32 mouse cellular contexts compared by ENCODE assay signal in the genomic region with DNA sequence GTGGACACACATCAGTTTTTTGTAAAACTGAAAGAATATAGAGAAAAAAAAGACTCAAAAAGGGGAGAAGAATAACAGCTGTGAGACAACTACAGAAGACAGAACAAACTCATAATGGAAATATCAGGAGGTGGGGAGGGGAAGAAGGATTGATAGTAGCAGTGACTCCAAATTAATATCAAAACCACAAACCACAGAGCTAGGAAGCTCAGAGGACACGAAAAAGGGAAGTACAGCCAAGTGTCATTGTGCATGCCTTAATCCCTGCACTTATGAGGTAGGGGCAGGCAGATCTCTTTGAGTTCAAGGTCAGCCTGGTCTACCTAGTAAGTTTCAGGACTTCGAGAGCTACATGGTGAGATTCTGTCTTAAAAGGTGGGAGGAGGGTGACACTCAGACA. TPM values are rescaled to one million over a fixed set of nuclear protein-coding genes. Genes with fewer than 3 reads are reported as not detected.
DNase-seq lines count a peak whose midpoint lies in the region; ATAC-seq and TF ChIP-seq lines count a peak whose summit lies in the region.
"Had no signal": no experiment of that assay in that cellular context is flagged by ENCODE, and none has a peak within 500 bp of the region (broad histone marks: within the 10 kb centered on the region; RNA-seq: fewer than 3 reads in every experiment).

No protein-coding gene starts in this region.

- no peak for DNase-seq in heart, postnatal 0 days (ENCODE audit: low spot score)
- no peak for DNase-seq in heart, adult 8-10 months (ENCODE audit: low spot score)
- no peak for DNase-seq in G1E (ENCODE audit: low spot score)
- peak; percentile 58 for DNase-seq in splenic B cell, adult 2 months (ENCODE audit: low read depth, low spot score)
- DNase-seq in adrenal gland, postnatal 36 days = no peak
- DNase-seq: adrenal gland, adult 8-10 months; cerebellum, adult 11 months; cerebellum, adult 9-10 months; gastrocnemius, adult 2 months; gastrocnemius, postnatal 36 days; kidney, adult 9 months; kidney, postnatal 10 days; layer of hippocampus, adult 9-11 months; liver; lung, adult 2 months; lung, postnatal 10 days; thymus, adult 18-20 months; thymus, postnatal 25 days had no signal

- no peak for TF ChIP-seq EP300 in heart, postnatal 0 days (IDR thresholded peaks at IDR 0.05; ENCODE audit: low read depth)

- no peak overlapping the region for H3K4me3 ChIP-seq in heart, postnatal 0 days (ENCODE audit: low read depth, low read length)
- H3K4me3 ChIP-seq in G1E (ENCODE audit: low read depth, low read length) = no peak overlapping the region
- H3K4me3 ChIP-seq in midbrain, embryonic 15.5 days = no peak overlapping the region
- H3K4me3 ChIP-seq: erythroblast, embryonic 14.5 days; gastrocnemius, adult 2 months; heart, embryonic 12.5 days; hindbrain, embryonic 12.5 days; intestine, embryonic 15.5 days; myocyte; neural tube, embryonic 13.5 days had no signal

- no peak for TF ChIP-seq CTCF in heart, postnatal 0 days (IDR thresholded peaks at IDR 0.05; ENCODE audit: low read depth)
- no peak for TF ChIP-seq CTCF in G1E (IDR thresholded peaks at IDR 0.05; ENCODE audit: low read depth, low read length)

- WGBS in heart, postnatal 0 days = 42% methylated on average over 2 of the region's 2 CpGs
- WGBS in midbrain, embryonic 15.5 days = 76% methylated on average over 2 of the region's 2 CpGs

- peak overlapping the region; percentile 56; the same call in 1 of the 2 replicates for H3K27ac ChIP-seq in heart, postnatal 0 days (ENCODE audit: low read depth)
- no peak overlapping the region for H3K27ac ChIP-seq in midbrain, embryonic 15.5 days
- H3K27ac ChIP-seq: gastrocnemius, adult 2 months; hindbrain, embryonic 12.5 days; hindbrain, postnatal 0 days; intestine, embryonic 15.5 days; liver, embryonic 14.5 days; macrophage; neural tube, embryonic 13.5 days; stomach, postnatal 0 days had no signal

- H3K4me2 ChIP-seq in heart, postnatal 0 days (ENCODE audit: low read depth, low read length) = no peak overlapping the region
- no peak overlapping the region for H3K4me2 ChIP-seq in midbrain, embryonic 15.5 days
- H3K4me2 ChIP-seq: heart, embryonic 12.5 days; hindbrain, embryonic 12.5 days; intestine, embryonic 15.5 days; midbrain, embryonic 11.5 days; neural tube, embryonic 13.5 days had no signal

- H3K27me3 ChIP-seq in heart, postnatal 0 days (ENCODE audit: control insufficient read depth, insufficient read depth, low read length) = no peaks in the 10 kb centered on the region
- H3K27me3 ChIP-seq in G1E (ENCODE audit: insufficient read depth, low read length) = peaks cover 3% of the 10 kb centered on the region; the same call in 1 of the 2 replicates
- H3K27me3 ChIP-seq in splenic B cell, adult 2 months (ENCODE audit: control insufficient read depth, insufficient read depth, low read length, poor library complexity, severe bottlenecking) = 0 out of 2 replicates have a peak, but pooled peaks cover 1% of the 10 kb centered on the region
- no peaks in the 10 kb centered on the region for H3K27me3 ChIP-seq in midbrain, embryonic 15.5 days (replicated peaks)
- H3K27me3 ChIP-seq: heart, embryonic 12.5 days; hindbrain, embryonic 12.5 days; intestine, embryonic 15.5 days; neural tube, embryonic 13.5 days had no signal

- no peak for ATAC-seq in heart, postnatal 0 days (ENCODE audit: insufficient read depth, low read depth)
- ATAC-seq in G1E (ENCODE audit: extremely low read depth, insufficient number of reproducible peaks, low FRiP score, poor library complexity, severe bottlenecking) = peak; percentile 63
- peak; percentile 81 to 93 for ATAC-seq in hematopoietic stem cell, adult 5-6 weeks (replicated peaks in 1 of 2; ENCODE audit: insufficient read depth in 1 of 2, low FRiP score in 2 of 2, low TSS enrichment in 1 of 2, low read depth in 1 of 2, poor library complexity in 2 of 2, severe bottlenecking in 2 of 2)
- no peak for ATAC-seq in midbrain, embryonic 15.5 days (replicated peaks)
- ATAC-seq: forebrain, embryonic 16.5 days; hindbrain, postnatal 0 days; intestine, embryonic 15.5 days had no signal

- H3K36me3 ChIP-seq in heart, postnatal 0 days (replicated peaks; ENCODE audit: control insufficient read depth, insufficient read depth, low read length) = no peaks in the 10 kb centered on the region
- no peaks in the 10 kb centered on the region for H3K36me3 ChIP-seq in G1E (replicated peaks)
- no peaks in the 10 kb centered on the region; the same call in 1 of the 2 replicates for H3K36me3 ChIP-seq in splenic B cell, adult 2 months (ENCODE audit: control insufficient read depth, insufficient read depth, low read length, poor library complexity, severe bottlenecking)
- H3K36me3 ChIP-seq in midbrain, embryonic 15.5 days (replicated peaks) = no peaks in the 10 kb centered on the region
- H3K36me3 ChIP-seq: heart, embryonic 12.5 days; hindbrain, embryonic 12.5 days; intestine, embryonic 15.5 days; neural tube, embryonic 13.5 days had no signal

- H3K9ac ChIP-seq in heart, postnatal 0 days (replicated peaks; ENCODE audit: low read depth, low read length) = no peak overlapping the region
- no peak overlapping the region for H3K9ac ChIP-seq in midbrain, embryonic 15.5 days
- H3K9ac ChIP-seq: heart, embryonic 12.5 days; hindbrain, embryonic 12.5 days; intestine, embryonic 15.5 days; liver, embryonic 14.5 days; neural tube, embryonic 13.5 days had no signal

- no peaks in the 10 kb centered on the region for H3K9me3 ChIP-seq in heart, postnatal 0 days (replicated peaks; ENCODE audit: control insufficient read depth, low read length)
- H3K9me3 ChIP-seq in G1E (replicated peaks) = no peaks in the 10 kb centered on the region
- no peaks in the 10 kb centered on the region for H3K9me3 ChIP-seq in midbrain, embryonic 15.5 days
- H3K9me3 ChIP-seq: heart, embryonic 12.5 days; hindbrain, embryonic 12.5 days; intestine, embryonic 15.5 days; neural tube, embryonic 13.5 days had no signal

- H3K4me1 ChIP-seq in heart, postnatal 0 days (ENCODE audit: control insufficient read depth, insufficient read depth) = peaks cover under 1% of the 10 kb centered on the region; the same call in 1 of the 2 replicates
- H3K4me1 ChIP-seq in G1E (ENCODE audit: insufficient read depth, low read depth, low read length) = peaks cover 57% of the 10 kb centered on the region
- no peaks in the 10 kb centered on the region for H3K4me1 ChIP-seq in midbrain, embryonic 15.5 days
- H3K4me1 ChIP-seq: hindbrain, embryonic 12.5 days; intestine, embryonic 15.5 days; neural tube, embryonic 13.5 days had no signal

RNA-seq across cellular contexts. Expression of a gene that starts 21.4 kb away (rescaled TPM):
- 31.7 and 35.6 TPM in 2 replicates for total RNA-seq in heart, postnatal 0 days (2014; rRNA removed; ENCODE audit: low replicate concordance)
- polyA plus RNA-seq in heart, postnatal 0 days (2015; fragmentation: Nextera tagmentation; extraction: Ambion mirVana) = 104 and 107 TPM in 2 replicates
- 100 to 1,000 TPM; 175 to 222 (median 206) TPM for total RNA-seq in heart, adult 8-10 months (2022)
- total RNA-seq in G1E (2014; fragmentation: Nextera tagmentation) (471 and 478 TPM in 2 replicates), G1E (2017) (153 and 206 TPM in 2 replicates)
- 10.4 and 18.6 TPM in 2 replicates for polyA plus RNA-seq in G1E (2012)
- 104 and 115 TPM in 2 replicates for total RNA-seq in hematopoietic stem cell, adult 5-6 weeks (2017)
- 57.6 and 65.8 TPM in 2 replicates for polyA plus RNA-seq in midbrain, embryonic 15.5 days (2015; fragmentation: Nextera tagmentation; extraction: Ambion mirVana)
- 10 to 100 TPM; 58.5 to 63.3 TPM for total RNA-seq in adrenal gland, postnatal 36 days (2021)

RNA-seq across cellular contexts. Expression of a gene that starts 56.4 kb away (rescaled TPM):
- total RNA-seq in heart, postnatal 0 days (2014; rRNA removed; ENCODE audit: low replicate concordance) = 1.3 and 44.1 TPM in 2 replicates
- polyA plus RNA-seq in heart, postnatal 0 days (2015; fragmentation: Nextera tagmentation; extraction: Ambion mirVana) = 10.9 and 11.8 TPM in 2 replicates
- 10 to 100 TPM in 2 of 4 experiments, 1 to 10 TPM in 2; 8.0 to 11.3 (median 9.8) TPM for total RNA-seq in heart, adult 8-10 months (2022)
- total RNA-seq in G1E (2014; fragmentation: Nextera tagmentation) = 8.1 and 10.9 TPM in 2 replicates
- total RNA-seq in G1E (2017) = 8.7 and 8.9 TPM in 2 replicates
- 1.8 and 2.3 TPM in 2 replicates for polyA plus RNA-seq in G1E (2012)
- 10.3 and 27.1 TPM in 2 replicates for total RNA-seq in hematopoietic stem cell, adult 5-6 weeks (2017)
- 17.9 and 21.7 TPM in 2 replicates for polyA plus RNA-seq in midbrain, embryonic 15.5 days (2015; fragmentation: Nextera tagmentation; extraction: Ambion mirVana)
- 10 to 100 TPM; 11.8 to 14.9 TPM for total RNA-seq in adrenal gland, postnatal 36 days (2021)

Comparison
In these comparisons a context has a peak if more than half of its experiments do, and no peak if none do; other contexts are left out.
1. ATAC-seq: peak in G1E (single experiment) and hematopoietic stem cell, adult 5-6 weeks (2 of 2); none in heart, postnatal 0 days (single experiment) and midbrain, embryonic 15.5 days (single experiment).